Mouse (Mus musculus) lung, adult 2 months (tissue): ENCODE results near the gene Ust.

Experiments
- CTCF ChIP-seq: fragments of 200-500 bp; IDR thresholded peaks from 2 replicates; pipeline ENCODE4 v1.5.1; 2011; ENCODE audit warnings: mild to moderate bottlenecking, low read length, control low read depth; ENCODE audit not compliant: insufficient read depth
- POLR2A ChIP-seq: fragments of 200-500 bp; IDR thresholded peaks from 2 replicates; pipeline ENCODE4 v1.6.1; 2011; ENCODE audit warnings: low read depth, mild to moderate bottlenecking, control low read depth, low read length, borderline replicate concordance; ENCODE audit errors: extremely low read depth

GRCm38 (mm10) chr10:8207358-8207757 is 311.3 kb downstream of the Ust start:
- no peak for TF ChIP-seq POLR2A
- TF ChIP-seq CTCF: no peak
